Mouse (Mus musculus): ENCODE data around the gene Prr14.

Gene Prr14

GRCm38 (mm10) chr7:127512231-127513015 lies 53.0 kb downstream of the Prr14 start:
- peak; percentile 92 for DNase-seq (ENCODE audit: low read depth, low spot score)

- no peak for DNase-seq (ENCODE audit: low read depth, low spot score)
These were observed 53.6 kb downstream of the Prr14 start for GRCm38 (mm10) chr7:127513016-127513390.

- no peak for DNase-seq (ENCODE audit: low read depth, low spot score)
These were observed 54.4 kb downstream of the Prr14 start for GRCm38 (mm10) chr7:127513781-127514180.

- no peak for DNase-seq (ENCODE audit: low read depth, low spot score)
These were observed 56.4 kb downstream of the Prr14 start for GRCm38 (mm10) chr7:127515846-127516245.

- no peak for DNase-seq (ENCODE audit: low read depth, low spot score)
These were observed 56.9 kb downstream of the Prr14 start for GRCm38 (mm10) chr7:127516344-127516743.

GRCm38 (mm10) chr7:127519284-127519683 lies 59.9 kb downstream of the Prr14 start, which contains the start of gene Gm42715:
Gene Gm42715 (plus strand): TSS chr7:127519584.
- DNase-seq (ENCODE audit: low read depth, low spot score), result no peak
